Mouse (Mus musculus) lung, postnatal 0 days (tissue): ENCODE results near the gene Dab2ip.

Experiments used
- CTCF ChIP-seq: IDR thresholded peaks from 2 replicates; pipeline ENCODE4 v1.5.1; 2016; ENCODE audit warnings: antibody characterized with exemption, mild to moderate bottlenecking
- EP300 ChIP-seq: IDR thresholded peaks from 2 replicates; pipeline ENCODE4 v1.6.1; 2016; ENCODE audit warnings: antibody characterized with exemption, mild to moderate bottlenecking, control low read depth

DNA sequence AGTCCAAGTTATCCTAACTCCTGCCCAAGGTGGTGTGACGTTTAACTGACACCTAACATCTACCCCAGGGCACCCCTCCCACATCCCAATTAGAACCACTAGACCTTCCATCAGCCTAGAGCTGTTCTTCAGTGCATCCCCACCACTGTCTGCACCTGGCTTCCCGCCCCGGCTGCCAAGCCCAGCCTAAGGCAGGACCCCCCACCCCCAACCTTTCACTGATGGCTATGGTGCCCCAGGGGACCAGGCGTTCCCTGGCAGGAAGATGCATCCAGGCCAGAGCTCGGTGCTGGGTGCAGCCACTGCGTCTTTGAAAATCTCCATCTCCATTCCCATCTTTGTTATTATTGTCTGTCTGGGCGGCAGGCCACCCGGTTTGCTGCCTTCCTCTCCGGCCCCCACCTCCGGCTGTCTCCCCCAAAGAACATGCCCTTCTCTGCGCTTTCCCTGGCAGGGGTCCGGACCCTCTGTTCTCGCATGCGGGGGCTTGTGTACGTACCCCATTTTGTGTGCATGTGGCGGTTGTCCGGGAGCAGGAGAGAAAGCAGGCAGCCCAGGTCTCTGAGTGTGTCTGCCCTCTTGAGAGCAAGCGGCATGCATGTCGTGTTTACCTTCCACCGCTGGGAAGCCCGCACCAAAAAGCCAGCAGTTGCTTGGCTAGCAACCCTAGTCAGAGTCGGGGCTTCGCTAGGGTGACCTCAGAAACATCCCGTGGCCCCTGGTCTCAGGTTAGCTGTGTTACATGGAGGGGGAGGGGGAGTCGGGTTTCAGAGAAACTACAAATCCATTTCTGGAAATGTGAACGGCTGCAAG, 104.9 kb downstream of the Dab2ip start:
- TF ChIP-seq CTCF: peak; percentile 49
- TF ChIP-seq EP300: no peak
